Mouse (Mus musculus): Measurements from ENCODE around the gene Sf3b1. TPM values are rescaled to one million over a fixed set of nuclear protein-coding genes. Genes with fewer than 3 reads are reported as not detected.
"Not testable (repeated sequence)": the region's sequence is repeated elsewhere in the genome, so short reads cannot be mapped to it uniquely, and the experiment has no call there.

Gene Sf3b1
- polyA plus RNA-seq, 1 experiment: 110 TPM

DNA sequence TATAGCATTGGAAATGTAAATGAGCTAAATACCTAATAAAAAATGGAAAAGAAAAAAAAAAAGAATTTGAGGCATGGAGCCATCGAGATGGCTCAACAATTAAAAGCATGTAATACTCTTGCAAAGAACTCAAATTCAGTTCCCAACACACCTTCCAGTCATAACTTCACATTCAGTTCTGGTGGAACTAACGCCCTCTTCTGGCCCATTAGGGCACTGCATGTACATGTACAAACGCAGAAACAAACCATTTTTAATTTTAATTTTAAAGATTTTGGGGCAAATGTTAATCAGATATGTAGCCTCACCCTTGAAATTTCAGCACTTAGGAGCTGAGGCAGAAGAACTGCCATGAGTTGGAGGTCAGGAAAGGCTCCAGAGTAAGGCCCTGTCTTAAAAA is 68.8 kb downstream of the Sf3b1 start:
- Histone ChIP-seq H3K4me1 (replicated peaks; ENCODE audit: control insufficient read depth, insufficient read depth, low read length) (no peaks in the 10 kb centered on the region), H3K36me3 (ENCODE audit: control insufficient read depth, insufficient read depth, low read length) (no peaks in the 10 kb centered on the region), H3K27me3 (ENCODE audit: control insufficient read depth, insufficient read depth, low read length) (no peaks in the 10 kb centered on the region), H3K4me3 (ENCODE audit: control insufficient read depth, insufficient read depth, low read length) (no peak overlapping the region), H3K27ac (ENCODE audit: control insufficient read depth, insufficient read depth, low read length) (no peak overlapping the region)
- WGBS: 69% methylated on average over 3 of the region's 3 CpGs
- peak; percentile 13 for DNase-seq
- TF ChIP-seq POLR2A (IDR thresholded peaks at IDR 0.05; ENCODE audit: control insufficient read depth, extremely low read depth, insufficient read depth, low read length, poor library complexity): no peak
- TF ChIP-seq CTCF (IDR thresholded peaks at IDR 0.05; ENCODE audit: borderline replicate concordance, control insufficient read depth, extremely low read depth, insufficient read depth, low read length, poor library complexity): no peak

DNA sequence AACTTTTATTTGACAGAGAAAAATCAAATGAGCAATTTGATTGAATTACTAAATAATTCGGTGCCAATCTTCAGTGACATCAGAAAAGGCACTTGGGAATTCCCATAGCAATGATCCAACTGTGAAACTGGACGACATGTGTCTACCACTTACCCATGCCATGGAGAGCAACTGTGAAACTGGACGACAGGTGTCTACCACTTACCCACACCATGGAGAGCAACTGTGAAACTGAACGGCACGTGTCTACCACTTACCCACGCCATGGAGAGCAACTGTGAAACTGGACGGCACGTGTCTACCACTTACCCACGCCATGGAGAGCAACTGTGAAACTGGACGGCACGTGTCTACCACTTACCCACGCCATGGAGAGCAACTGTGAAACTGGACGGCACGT is 70.3 kb downstream of the Sf3b1 start:
- not testable (repeated sequence) for H3K4me1 ChIP-seq (replicated peaks; ENCODE audit: control insufficient read depth, insufficient read depth, low read length); DNase-seq
- 97% methylated on average over 14 of the region's 14 CpGs for WGBS

DNA sequence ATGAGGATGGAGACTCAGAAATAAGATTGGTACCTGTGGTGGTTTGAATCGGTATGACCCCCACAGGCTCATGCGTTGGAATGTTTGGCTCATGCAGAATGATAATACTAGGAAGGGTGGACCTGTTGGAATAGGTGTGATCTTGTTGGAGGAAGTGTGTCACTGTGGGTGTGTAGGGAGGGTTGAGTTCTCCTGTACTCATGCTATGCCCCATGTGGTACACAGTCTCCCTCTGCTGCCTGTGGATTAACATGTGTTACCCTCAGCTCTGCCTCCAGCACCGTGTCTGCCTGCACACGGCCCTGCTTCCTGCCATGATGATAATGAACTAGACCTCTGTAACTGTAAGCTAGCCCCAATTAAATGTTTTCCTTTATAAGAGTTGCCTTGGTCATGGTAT is 72.4 kb downstream of the Sf3b1 start:
- WGBS: 59% methylated on average over 4 of the region's 4 CpGs
- H3K4me1 ChIP-seq (replicated peaks; ENCODE audit: control insufficient read depth, insufficient read depth, low read length): no peaks in the 10 kb centered on the region
- H3K36me3 ChIP-seq (ENCODE audit: control insufficient read depth, insufficient read depth, low read length): no peaks in the 10 kb centered on the region
- no peak overlapping the region for H3K27ac ChIP-seq (ENCODE audit: control insufficient read depth, insufficient read depth, low read length)
- no peaks in the 10 kb centered on the region for H3K27me3 ChIP-seq (ENCODE audit: control insufficient read depth, insufficient read depth, low read length)
- DNase-seq: peak; percentile 5
- TF ChIP-seq CTCF (IDR thresholded peaks at IDR 0.05; ENCODE audit: borderline replicate concordance, control insufficient read depth, extremely low read depth, insufficient read depth, low read length, poor library complexity): no peak
- H3K4me3 ChIP-seq (ENCODE audit: control insufficient read depth, insufficient read depth, low read length): no peak overlapping the region

More for the DNA sequence above, 70.3 kb downstream of the Sf3b1 start:
- H3K27ac ChIP-seq (ENCODE audit: control insufficient read depth, insufficient read depth, low read length); H3K36me3 ChIP-seq (ENCODE audit: control insufficient read depth, insufficient read depth, low read length); H3K27me3 ChIP-seq (ENCODE audit: control insufficient read depth, insufficient read depth, low read length); H3K4me3 ChIP-seq (ENCODE audit: control insufficient read depth, insufficient read depth, low read length): not testable (repeated sequence)

DNA sequence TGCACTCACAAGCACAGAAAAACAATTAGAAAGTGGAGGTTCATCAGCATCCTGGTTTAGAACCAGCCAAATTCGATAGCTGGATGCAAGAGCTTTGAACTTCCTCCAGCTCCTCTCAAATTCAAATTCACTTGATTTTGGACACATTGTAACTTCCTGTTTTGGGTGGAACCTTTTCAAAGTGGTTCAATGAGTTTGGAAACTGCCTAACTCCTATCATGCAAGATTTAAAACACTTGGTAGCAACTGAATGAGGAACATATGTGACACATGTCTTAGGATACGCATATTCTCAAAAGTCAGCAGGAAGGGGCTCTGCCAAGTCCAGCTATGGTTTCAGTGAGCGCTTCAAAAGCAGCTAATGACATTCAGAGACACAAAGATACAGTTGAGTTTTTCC is 82.6 kb downstream of the Sf3b1 start:
- Histone ChIP-seq H3K27ac (ENCODE audit: control insufficient read depth, insufficient read depth, low read length) (no peak overlapping the region), H3K36me3 (ENCODE audit: control insufficient read depth, insufficient read depth, low read length) (no peaks in the 10 kb centered on the region), H3K4me3 (ENCODE audit: control insufficient read depth, insufficient read depth, low read length) (no peak overlapping the region), H3K4me1 (replicated peaks; ENCODE audit: control insufficient read depth, insufficient read depth, low read length) (no peaks in the 10 kb centered on the region), H3K27me3 (ENCODE audit: control insufficient read depth, insufficient read depth, low read length) (no peaks in the 10 kb centered on the region)
- 65% methylated on average over 3 of the region's 3 CpGs for WGBS
- no peak for TF ChIP-seq POLR2A (IDR thresholded peaks at IDR 0.05; ENCODE audit: control insufficient read depth, extremely low read depth, insufficient read depth, low read length, poor library complexity)
- no peak for TF ChIP-seq CTCF (IDR thresholded peaks at IDR 0.05; ENCODE audit: borderline replicate concordance, control insufficient read depth, extremely low read depth, insufficient read depth, low read length, poor library complexity)
- DNase-seq: no peak

DNA sequence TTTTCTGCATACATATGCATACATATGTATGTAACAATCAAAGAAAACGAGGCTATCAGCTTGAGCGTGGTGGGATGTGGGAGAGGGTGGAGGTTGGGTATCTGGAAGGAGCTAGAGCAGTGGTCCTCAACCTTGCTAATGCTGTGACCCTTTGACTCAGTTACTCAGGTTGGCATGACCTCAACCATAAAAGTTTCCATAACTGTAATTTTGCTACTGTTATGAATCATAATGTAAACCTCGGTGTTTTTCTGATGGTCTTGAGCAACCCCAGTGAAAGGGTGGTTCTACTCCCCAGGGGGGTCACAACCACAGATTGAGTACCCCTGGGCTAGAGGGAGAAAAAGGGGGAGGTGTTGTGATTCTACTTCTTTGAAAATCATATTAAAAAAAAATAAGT is 91.8 kb downstream of the Sf3b1 start:
- 92% methylated on average over 3 of the region's 3 CpGs for WGBS

More for the DNA sequence above, 91.8 kb downstream of the Sf3b1 start:
- Histone ChIP-seq H3K27me3 (ENCODE audit: control insufficient read depth, insufficient read depth, low read length) (no peaks in the 10 kb centered on the region), H3K27ac (ENCODE audit: control insufficient read depth, insufficient read depth, low read length) (no peak overlapping the region), H3K4me3 (ENCODE audit: control insufficient read depth, insufficient read depth, low read length) (no peak overlapping the region), H3K4me1 (replicated peaks; ENCODE audit: control insufficient read depth, insufficient read depth, low read length) (no peaks in the 10 kb centered on the region), H3K36me3 (ENCODE audit: control insufficient read depth, insufficient read depth, low read length) (no peaks in the 10 kb centered on the region)
- no peak for DNase-seq
- TF ChIP-seq CTCF (IDR thresholded peaks at IDR 0.05; ENCODE audit: borderline replicate concordance, control insufficient read depth, extremely low read depth, insufficient read depth, low read length, poor library complexity) (no peak), POLR2A (IDR thresholded peaks at IDR 0.05; ENCODE audit: control insufficient read depth, extremely low read depth, insufficient read depth, low read length, poor library complexity) (no peak)

Other genes starting within 250 kb of the Sf3b1 start
- 92.6 and 92.9 TPM in 2 replicates for gene Ankrd44, start 101.1 kb downstream of the Sf3b1 start, polyA plus RNA-seq (2012; rRNA removed)
- gene Coq10b, start 25.3 kb upstream of the Sf3b1 start, polyA plus RNA-seq (2012; rRNA removed): 5.5 and 6.6 TPM in 2 replicates
- gene Hspe1, start 60.7 kb upstream of the Sf3b1 start, polyA plus RNA-seq (2012; rRNA removed): 33.2 and 38.3 TPM in 2 replicates
- gene Hspd1, start 60.8 kb upstream of the Sf3b1 start, polyA plus RNA-seq (2012; rRNA removed): 28.3 and 31.5 TPM in 2 replicates
- 10.7 and 12.4 TPM in 2 replicates for gene Mob4, start 103.8 kb upstream of the Sf3b1 start, polyA plus RNA-seq (2012; rRNA removed)
- 0.48 and 0.55 TPM in 2 replicates for gene Rftn2, start 199.3 kb upstream of the Sf3b1 start, polyA plus RNA-seq (2012; rRNA removed)
- 4.9 and 5.6 TPM in 2 replicates for gene Mars2, start 209.7 kb upstream of the Sf3b1 start, polyA plus RNA-seq (2012; rRNA removed)